Mouse (Mus musculus) megakaryocyte, embryonic 14.5 days (primary cell): ENCODE results near the gene Ubqln1.

Experiments
- FLI1 ChIP-seq: IDR thresholded peaks from 2 replicates; pipeline ENCODE4 v1.6.1; 2012; ENCODE audit warnings: low read length, inconsistent platforms, mixed read lengths
- GATA1 ChIP-seq: IDR thresholded peaks from 3 replicates; pipeline ENCODE4 v1.6.1; 2012; ENCODE audit warnings: mixed read lengths, low read length, inconsistent platforms, borderline replicate concordance

- no peak for TF ChIP-seq GATA1
- TF ChIP-seq FLI1, result no peak
Measured at GRCm38 (mm10) chr13:58193221-58193620, 22.2 kb downstream of the Ubqln1 start.
